ENCODE assay signal across 16 mouse cellular contexts in the genomic region with DNA sequence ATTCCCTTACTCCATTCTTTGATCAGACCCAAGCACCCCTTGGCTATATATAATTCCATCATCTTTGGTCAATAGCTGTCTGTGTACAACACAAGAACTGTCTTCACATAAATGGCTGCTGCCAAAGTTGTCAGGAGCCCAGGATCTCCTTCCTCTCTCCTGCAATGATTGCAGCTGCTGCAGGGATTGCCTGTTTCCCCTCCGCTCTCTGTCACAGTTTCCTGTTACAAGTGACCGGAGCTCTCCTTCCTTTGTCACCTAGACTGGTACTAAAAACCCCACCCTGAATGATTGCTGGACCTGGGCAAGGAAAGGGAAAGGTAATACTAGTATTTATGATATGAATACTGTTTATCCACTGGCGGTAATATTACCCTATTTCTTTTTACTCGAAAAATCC. TPM values are rescaled to one million over a fixed set of nuclear protein-coding genes. Genes with fewer than 3 reads are reported as not detected.
DNase-seq lines count a peak whose midpoint lies in the region; ATAC-seq lines count a peak whose summit lies in the region.
"Had no signal": no experiment of that assay in that cellular context is flagged by ENCODE, and none has a peak within 500 bp of the region (broad histone marks: within the 10 kb centered on the region; RNA-seq: fewer than 3 reads in every experiment).

No protein-coding gene starts in this region.

- H3K36me3 ChIP-seq in forebrain, embryonic 11.5 days (ENCODE audit: control insufficient read depth, insufficient read depth, low read length), result no peaks in the 10 kb centered on the region; the same call in 1 of the 2 replicates
- no peaks in the 10 kb centered on the region for H3K36me3 ChIP-seq in forebrain, embryonic 15.5 days
- no peaks in the 10 kb centered on the region for H3K36me3 ChIP-seq in hindbrain, embryonic 16.5 days (ENCODE audit: control insufficient read depth, insufficient read depth, low read length)
- H3K36me3 ChIP-seq in hindbrain, embryonic 14.5 days (replicated peaks; ENCODE audit: control insufficient read depth, insufficient read depth), result no peaks in the 10 kb centered on the region
- no peaks in the 10 kb centered on the region for H3K36me3 ChIP-seq in midbrain, embryonic 14.5 days (ENCODE audit: control insufficient read depth, insufficient read depth, low read length)
- no peaks in the 10 kb centered on the region for H3K36me3 ChIP-seq in midbrain, embryonic 13.5 days
- H3K36me3 ChIP-seq: heart, embryonic 12.5 days; limb, embryonic 13.5 days; liver, embryonic 13.5 days had no signal

- no peaks in the 10 kb centered on the region for H3K4me1 ChIP-seq in forebrain, embryonic 11.5 days (replicated peaks; ENCODE audit: control insufficient read depth, insufficient read depth, low read length)
- peaks cover 14% of the 10 kb centered on the region for H3K4me1 ChIP-seq in forebrain, embryonic 15.5 days
- no peaks in the 10 kb centered on the region for H3K4me1 ChIP-seq in hindbrain, embryonic 16.5 days (ENCODE audit: control insufficient read depth, insufficient read depth, low read depth, low read length)
- H3K4me1 ChIP-seq in hindbrain, embryonic 14.5 days (replicated peaks; ENCODE audit: control insufficient read depth, insufficient read depth, low read length), result no peaks in the 10 kb centered on the region
- H3K4me1 ChIP-seq in midbrain, embryonic 14.5 days (ENCODE audit: control insufficient read depth, insufficient read depth, low read length), result peaks cover 4% of the 10 kb centered on the region; the same call in 1 of the 2 replicates
- peaks cover 15% of the 10 kb centered on the region for H3K4me1 ChIP-seq in midbrain, embryonic 13.5 days (replicated peaks)
- H3K4me1 ChIP-seq: limb, embryonic 13.5 days had no signal

- H3K9ac ChIP-seq in forebrain, embryonic 11.5 days (ENCODE audit: low read length), result no peak overlapping the region
- no peak overlapping the region for H3K9ac ChIP-seq in forebrain, embryonic 15.5 days (replicated peaks)
- H3K9ac ChIP-seq in hindbrain, embryonic 16.5 days (ENCODE audit: low read depth, low read length), result no peak overlapping the region
- no peak overlapping the region for H3K9ac ChIP-seq in hindbrain, embryonic 14.5 days
- H3K9ac ChIP-seq in midbrain, embryonic 14.5 days (replicated peaks; ENCODE audit: low read length), result no peak overlapping the region
- H3K9ac ChIP-seq in midbrain, embryonic 13.5 days (replicated peaks), result no peak overlapping the region
- H3K9ac ChIP-seq: heart, embryonic 12.5 days; limb, embryonic 13.5 days; liver, embryonic 13.5 days had no signal

- H3K4me3 ChIP-seq in forebrain, embryonic 11.5 days (ENCODE audit: low read depth, low read length), result no peak overlapping the region
- no peak overlapping the region for H3K4me3 ChIP-seq in forebrain, embryonic 15.5 days
- H3K4me3 ChIP-seq in hindbrain, embryonic 16.5 days (ENCODE audit: low read length), result no peak overlapping the region
- no peak overlapping the region for H3K4me3 ChIP-seq in hindbrain, embryonic 14.5 days (replicated peaks; ENCODE audit: low read length)
- H3K4me3 ChIP-seq in midbrain, embryonic 14.5 days (replicated peaks; ENCODE audit: low read depth, low read length), result no peak overlapping the region
- H3K4me3 ChIP-seq in midbrain, embryonic 13.5 days (replicated peaks), result no peak overlapping the region
- H3K4me3 ChIP-seq: heart, embryonic 12.5 days; limb, embryonic 13.5 days; liver, embryonic 13.5 days; myocyte had no signal

- H3K4me2 ChIP-seq in forebrain, embryonic 11.5 days (ENCODE audit: low read depth, low read length, severe bottlenecking), result no peak overlapping the region
- H3K4me2 ChIP-seq in forebrain, embryonic 15.5 days (replicated peaks), result no peak overlapping the region
- no peak overlapping the region for H3K4me2 ChIP-seq in hindbrain, embryonic 16.5 days (ENCODE audit: low read length)
- no peak overlapping the region for H3K4me2 ChIP-seq in hindbrain, embryonic 14.5 days (replicated peaks)
- no peak overlapping the region for H3K4me2 ChIP-seq in midbrain, embryonic 14.5 days (ENCODE audit: low read length)
- H3K4me2 ChIP-seq in midbrain, embryonic 13.5 days (replicated peaks), result no peak overlapping the region
- H3K4me2 ChIP-seq: heart, embryonic 12.5 days; limb, embryonic 13.5 days; liver, embryonic 13.5 days had no signal

- H3K9me3 ChIP-seq in forebrain, embryonic 11.5 days (ENCODE audit: control insufficient read depth, low read length), result no peaks in the 10 kb centered on the region
- H3K9me3 ChIP-seq in forebrain, embryonic 15.5 days, result no peaks in the 10 kb centered on the region
- no peaks in the 10 kb centered on the region for H3K9me3 ChIP-seq in hindbrain, embryonic 16.5 days (ENCODE audit: control insufficient read depth, low read length)
- no peaks in the 10 kb centered on the region for H3K9me3 ChIP-seq in hindbrain, embryonic 14.5 days (ENCODE audit: control insufficient read depth, low read length)
- H3K9me3 ChIP-seq in midbrain, embryonic 14.5 days (ENCODE audit: control insufficient read depth, low read length), result no peaks in the 10 kb centered on the region
- H3K9me3 ChIP-seq in midbrain, embryonic 13.5 days, result no peaks in the 10 kb centered on the region
- H3K9me3 ChIP-seq: heart, embryonic 12.5 days; limb, embryonic 13.5 days; liver, embryonic 13.5 days had no signal

- no peak for DNase-seq in forebrain, embryonic 11.5 days (ENCODE audit: low spot score)
- no peak for DNase-seq in hindbrain, embryonic 14.5 days (ENCODE audit: low spot score)
- DNase-seq in midbrain, embryonic 14.5 days, result peak; percentile 19
- DNase-seq: adrenal gland, postnatal 14 days; cerebellum, adult 11 months; heart, postnatal 4 days; liver, embryonic 13.5 days; right cerebral cortex, postnatal 25 days had no signal

- H3K27me3 ChIP-seq in forebrain, embryonic 11.5 days (ENCODE audit: control insufficient read depth, insufficient read depth, low read length), result no peaks in the 10 kb centered on the region
- no peaks in the 10 kb centered on the region for H3K27me3 ChIP-seq in forebrain, embryonic 15.5 days
- H3K27me3 ChIP-seq in hindbrain, embryonic 16.5 days (replicated peaks; ENCODE audit: control insufficient read depth, insufficient read depth, low read length), result no peaks in the 10 kb centered on the region
- H3K27me3 ChIP-seq in hindbrain, embryonic 14.5 days (ENCODE audit: control insufficient read depth, insufficient read depth, low read length), result no peaks in the 10 kb centered on the region
- H3K27me3 ChIP-seq in midbrain, embryonic 14.5 days (ENCODE audit: control insufficient read depth, insufficient read depth, low read length), result no peaks in the 10 kb centered on the region
- no peaks in the 10 kb centered on the region for H3K27me3 ChIP-seq in midbrain, embryonic 13.5 days
- H3K27me3 ChIP-seq: CH12.LX; heart, embryonic 12.5 days; limb, embryonic 13.5 days; liver, embryonic 13.5 days had no signal

- peak overlapping the region; percentile 12; the same call in 1 of the 2 replicates for H3K27ac ChIP-seq in forebrain, embryonic 11.5 days (ENCODE audit: low read depth, low read length)
- H3K27ac ChIP-seq in forebrain, embryonic 15.5 days (replicated peaks), result no peak overlapping the region
- no peak overlapping the region for H3K27ac ChIP-seq in hindbrain, embryonic 16.5 days (ENCODE audit: low read depth, low read length)
- no peak overlapping the region for H3K27ac ChIP-seq in hindbrain, embryonic 14.5 days
- H3K27ac ChIP-seq in midbrain, embryonic 14.5 days (replicated peaks; ENCODE audit: low read depth, low read length), result no peak overlapping the region
- H3K27ac ChIP-seq in midbrain, embryonic 13.5 days, result no peak overlapping the region
- H3K27ac ChIP-seq: limb, embryonic 13.5 days; liver, embryonic 13.5 days had no signal

- 94% methylated on average over 4 of the region's 4 CpGs for WGBS in forebrain, embryonic 11.5 days
- WGBS in forebrain, embryonic 15.5 days, result 75% methylated on average over 4 of the region's 4 CpGs
- WGBS in hindbrain, embryonic 16.5 days, result 78% methylated on average over 4 of the region's 4 CpGs
- WGBS in hindbrain, embryonic 14.5 days, result 79% methylated on average over 4 of the region's 4 CpGs
- WGBS in midbrain, embryonic 14.5 days, result 90% methylated on average over 4 of the region's 4 CpGs
- WGBS in midbrain, embryonic 13.5 days, result 86% methylated on average over 4 of the region's 4 CpGs

- no peak for ATAC-seq in forebrain, embryonic 11.5 days (replicated peaks; ENCODE audit: low FRiP score)
- no peak for ATAC-seq in forebrain, embryonic 15.5 days (replicated peaks)
- ATAC-seq in hindbrain, embryonic 16.5 days, result 0 out of 2 replicates have a peak, but pooled peaks have one; percentile 31
- ATAC-seq in hindbrain, embryonic 14.5 days (ENCODE audit: low FRiP score), result no peak
- ATAC-seq in midbrain, embryonic 14.5 days (ENCODE audit: low FRiP score, low TSS enrichment), result no peak
- ATAC-seq in midbrain, embryonic 13.5 days, result no peak
- peak; percentile 72 for ATAC-seq in megakaryocyte, adult 5-6 weeks (ENCODE audit: poor library complexity, severe bottlenecking)

RNA-seq across cellular contexts. Expression of gene Golim4, which starts 44.0 kb away (rescaled TPM):
- 46.9 and 47.6 TPM in 2 replicates for polyA plus RNA-seq in forebrain, embryonic 11.5 days (2014; fragmentation: Nextera tagmentation; extraction: Ambion mirVana)
- polyA plus RNA-seq in forebrain, embryonic 15.5 days (2015; fragmentation: Nextera tagmentation; extraction: Ambion mirVana), result 31.5 and 34.8 TPM in 2 replicates
- polyA plus RNA-seq in hindbrain, embryonic 16.5 days (2015; fragmentation: Nextera tagmentation; extraction: Ambion mirVana), result 20.5 and 23.7 TPM in 2 replicates
- polyA plus RNA-seq in hindbrain, embryonic 14.5 days (2014; fragmentation: Nextera tagmentation; extraction: Ambion mirVana), result 19.6 and 20.4 TPM in 2 replicates
- 15.2 and 20.6 TPM in 2 replicates for polyA plus RNA-seq in midbrain, embryonic 14.5 days (2014; fragmentation: Nextera tagmentation; extraction: Ambion mirVana)
- polyA plus RNA-seq in midbrain, embryonic 13.5 days (2015; fragmentation: Nextera tagmentation; extraction: Ambion mirVana), result 28.8 and 31.1 TPM in 2 replicates
- total RNA-seq in megakaryocyte, adult 5-6 weeks (2015), result 44.6 and 53.5 TPM in 2 replicates
- total RNA-seq in megakaryocyte, adult 5-6 weeks (2017), result 39.0 and 56.4 TPM in 2 replicates

Comparison
In these comparisons a context has a peak if more than half of its experiments do, and no peak if none do; other contexts are left out.
1. ATAC-seq: peak in hindbrain, embryonic 16.5 days (single experiment) and megakaryocyte, adult 5-6 weeks (single experiment); none in forebrain, embryonic 11.5 days (single experiment), forebrain, embryonic 15.5 days (single experiment), hindbrain, embryonic 14.5 days (single experiment), midbrain, embryonic 14.5 days (single experiment) and midbrain, embryonic 13.5 days (single experiment).